Mouse (Mus musculus) layer of hippocampus, adult 6 months (tissue): Measurements from ENCODE around the gene Ifi47. TPM values are rescaled to one million over a fixed set of nuclear protein-coding genes. Genes with fewer than 3 reads are reported as not detected.

ENCODE experiments used
- long read RNA-seq, 2 experiments: library from polyadenylated mRNA; unstranded; transcript quantifications; one replicate each; pipeline ENCODE4 v2.0.0; 2019 to 2020
- polyA plus RNA-seq: library from polyadenylated mRNA; unstranded; fragments of <200 nt; fragmentation: Nextera tagmentation; gene quantifications from 2 replicates; pipeline ENCODE4 v1.2.3, GENCODE M21; 2021

Ifi47 gene
- 2.1 and 2.3 TPM in 2 replicates for polyA plus RNA-seq
- long read RNA-seq, experiment 1, partial matches to known transcripts, result 0 of 4 reads
- long read RNA-seq, experiment 1, other reads (novel, unspliced or antisense), result 1 of 4 reads
- long read RNA-seq, experiment 2, transcript Ifi47-202 (3 exons, 1,773 nt), result major isoform, 5 of 9 reads
- long read RNA-seq, experiment 2, partial matches to known transcripts, result 0 of 9 reads
- long read RNA-seq, experiment 2, other reads (novel, unspliced or antisense), result 0 of 9 reads

GRCm38 (mm10) chr11:49076001-49076757, at the start of gene Ifi47:
Ifi47 (plus strand) TSS chr11:49076587.

GRCm38 (mm10) chr11:49051093-49051891, 25.1 kb upstream of the Ifi47 start, which contains the start of gene 9930111J21Rik2:
9930111J21Rik2 (minus strand) TSS chr11:49051242.

GRCm38 (mm10) chr11:49063713-49064469, 12.5 kb upstream of the Ifi47 start, which contains the start of gene Tgtp2:
Tgtp2 (minus strand) TSS chr11:49064206.

GRCm38 (mm10) chr11:49114774-49115173, 38.4 kb downstream of the Ifi47 start, which contains the start of gene Olfr1396:
Olfr1396 (minus strand) TSS chr11:49114874.

GRCm38 (mm10) chr11:49141974-49142373, 65.6 kb downstream of the Ifi47 start, which contains the start of gene Olfr1395:
Olfr1395 (plus strand) TSS chr11:49142274.

Other genes starting within 250 kb of the Ifi47 start
- 0.18 TPM in 1 of 2 replicates, not detected in the other for gene Gm12184, start 249.9 kb upstream of the Ifi47 start, polyA plus RNA-seq
- gene Irgm1, start 204.9 kb upstream of the Ifi47 start, polyA plus RNA-seq, result 10.0 and 13.6 TPM in 2 replicates
- gene Gm5431, start 174.4 kb upstream of the Ifi47 start, polyA plus RNA-seq, result 0.15 TPM in 2 replicates
- gene Psme2b, start 130.4 kb upstream of the Ifi47 start, polyA plus RNA-seq, result 3.0 and 3.3 TPM in 2 replicates
- not detected in 2 replicates for gene Olfr56, start 97.7 kb upstream of the Ifi47 start, polyA plus RNA-seq
- gene 9930111J21Rik1, start 97.2 kb upstream of the Ifi47 start, polyA plus RNA-seq, result 0.62 and 0.63 TPM in 2 replicates
- 0.03 TPM in 1 of 2 replicates, not detected in the other for gene Gm12185, start 84.4 kb upstream of the Ifi47 start, polyA plus RNA-seq
- gene Tgtp1, start 82.4 kb upstream of the Ifi47 start, polyA plus RNA-seq, result 0.95 and 3.9 TPM in 2 replicates
- 0.38 and 0.40 TPM in 2 replicates for gene 9930111J21Rik2, start 25.3 kb upstream of the Ifi47 start, polyA plus RNA-seq
- gene Tgtp2, start 12.4 kb upstream of the Ifi47 start, polyA plus RNA-seq, result 1.2 and 1.8 TPM in 2 replicates
- not detected in 2 replicates for gene Olfr1396, start 38.3 kb downstream of the Ifi47 start, polyA plus RNA-seq
- not detected in 2 replicates for gene Olfr1395, start 65.7 kb downstream of the Ifi47 start, polyA plus RNA-seq
- not detected in 2 replicates for gene Olfr1394, start 77.8 kb downstream of the Ifi47 start, polyA plus RNA-seq
- gene Btnl9, start 110.6 kb downstream of the Ifi47 start, polyA plus RNA-seq, result not detected in 2 replicates
- 11.0 and 11.7 TPM in 2 replicates for gene Zfp62, start 126.7 kb downstream of the Ifi47 start, polyA plus RNA-seq
- gene Mgat1, start 167.6 kb downstream of the Ifi47 start, polyA plus RNA-seq, result 11.2 and 11.8 TPM in 2 replicates
- not detected in 2 replicates for gene Olfr1393, start 201.7 kb downstream of the Ifi47 start, polyA plus RNA-seq
- not detected in 2 replicates for gene Olfr1392, start 208.7 kb downstream of the Ifi47 start, polyA plus RNA-seq
- gene Olfr10, start 228.2 kb downstream of the Ifi47 start, polyA plus RNA-seq, result not detected in 2 replicates
- not detected in 2 replicates for gene Olfr1391, start 246.2 kb downstream of the Ifi47 start, polyA plus RNA-seq